Mouse (Mus musculus): ENCODE data around the gene Sult6b2. TPM values are rescaled to one million over a fixed set of nuclear protein-coding genes. Genes with fewer than 3 reads are reported as not detected.
A peak's percentile ranks its signal among the peaks of the same experiment; 100 is the strongest.

Gene Sult6b2
- polyA plus RNA-seq, 1 experiment from 2014 or later: not detected

- TF ChIP-seq EP300 (IDR thresholded peaks at IDR 0.05; ENCODE audit: low read depth): no peak
- no peak for TF ChIP-seq CTCF (IDR thresholded peaks at IDR 0.05; ENCODE audit: low read depth)
- H3K4me2 ChIP-seq (ENCODE audit: low read depth, low read length): peak overlapping the region; percentile 69
- H3K27me3 ChIP-seq (ENCODE audit: insufficient read depth, low read length): no peaks in the 10 kb centered on the region
- peaks cover 13% of the 10 kb centered on the region for H3K4me1 ChIP-seq (ENCODE audit: insufficient read depth)
- no peak overlapping the region for H3K4me3 ChIP-seq (ENCODE audit: low read depth, low read length)
- peaks cover 57% of the 10 kb centered on the region for H3K36me3 ChIP-seq (replicated peaks; ENCODE audit: insufficient read depth, low read length)
- no peak overlapping the region for H3K9ac ChIP-seq (replicated peaks)
- DNase-seq (no peak), ATAC-seq (no peak)
- H3K27ac ChIP-seq (ENCODE audit: low read depth): no peak overlapping the region
- 93% methylated on average over 2 of the region's 2 CpGs for WGBS (ENCODE audit: insufficient replicate concordance)
- H3K9me3 ChIP-seq (ENCODE audit: low read length): no peaks in the 10 kb centered on the region
Measured at GRCm38 (mm10) chr6:142759633-142760032, 44.7 kb downstream of the Sult6b2 start.

GRCm38 (mm10) chr6:142758562-142758961, 45.7 kb downstream of the Sult6b2 start:
- no peak for TF ChIP-seq CTCF (IDR thresholded peaks at IDR 0.05; ENCODE audit: low read depth)
- Histone ChIP-seq H3K4me1 (ENCODE audit: insufficient read depth) (peaks cover 13% of the 10 kb centered on the region), H3K36me3 (replicated peaks; ENCODE audit: insufficient read depth, low read length) (peaks cover 48% of the 10 kb centered on the region), H3K27ac (ENCODE audit: low read depth) (no peak overlapping the region), H3K4me3 (ENCODE audit: low read depth, low read length) (peak overlapping the region; percentile 70), H3K9ac (replicated peaks) (peak overlapping the region; percentile 81), H3K4me2 (ENCODE audit: low read depth, low read length) (peak overlapping the region; percentile 69), H3K27me3 (ENCODE audit: insufficient read depth, low read length) (no peaks in the 10 kb centered on the region), H3K9me3 (ENCODE audit: low read length) (no peaks in the 10 kb centered on the region)
- ATAC-seq (no peak), DNase-seq (no peak)
- WGBS (ENCODE audit: insufficient replicate concordance): 87% methylated on average over 6 of the region's 6 CpGs

- no peaks in the 10 kb centered on the region for H3K27me3 ChIP-seq (ENCODE audit: insufficient read depth, low read length)
- no peaks in the 10 kb centered on the region for H3K9me3 ChIP-seq (ENCODE audit: low read length)
- ATAC-seq (no peak), DNase-seq (no peak)
- peaks cover 13% of the 10 kb centered on the region for H3K4me1 ChIP-seq (ENCODE audit: insufficient read depth)
- H3K36me3 ChIP-seq (replicated peaks; ENCODE audit: insufficient read depth, low read length): peaks cover 44% of the 10 kb centered on the region
- H3K9ac ChIP-seq (replicated peaks): peak overlapping the region; percentile 81
- peak overlapping the region; percentile 69 for H3K4me2 ChIP-seq (ENCODE audit: low read depth, low read length)
- TF ChIP-seq CTCF (IDR thresholded peaks at IDR 0.05; ENCODE audit: low read depth): no peak
- TF ChIP-seq EP300 (IDR thresholded peaks at IDR 0.05; ENCODE audit: low read depth): no peak
- H3K4me3 ChIP-seq (ENCODE audit: low read depth, low read length): peak overlapping the region; percentile 70
- peak overlapping the region; percentile 94 for H3K27ac ChIP-seq (ENCODE audit: low read depth)
- 65% methylated on average over 6 of the region's 6 CpGs for WGBS (ENCODE audit: insufficient replicate concordance)
Measured at GRCm38 (mm10) chr6:142757976-142758375, 46.3 kb downstream of the Sult6b2 start.

- H3K9me3 ChIP-seq (ENCODE audit: low read length): no peaks in the 10 kb centered on the region
- ATAC-seq (peak; percentile 76), DNase-seq (no peak)
- 14% methylated on average over 10 of the region's 10 CpGs for WGBS (ENCODE audit: insufficient replicate concordance)
- no peaks in the 10 kb centered on the region for H3K27me3 ChIP-seq (ENCODE audit: insufficient read depth, low read length)
- H3K4me3 ChIP-seq (ENCODE audit: low read depth, low read length): peak overlapping the region; percentile 70
- H3K4me2 ChIP-seq (ENCODE audit: low read depth, low read length): peak overlapping the region; percentile 69
- H3K36me3 ChIP-seq (replicated peaks; ENCODE audit: insufficient read depth, low read length): peaks cover 44% of the 10 kb centered on the region
- TF ChIP-seq EP300 (IDR thresholded peaks at IDR 0.05; ENCODE audit: low read depth) (peak; percentile 98), CTCF (IDR thresholded peaks at IDR 0.05; ENCODE audit: low read depth) (no peak)
- peak overlapping the region; percentile 81 for H3K9ac ChIP-seq (replicated peaks)
- H3K27ac ChIP-seq (ENCODE audit: low read depth): peak overlapping the region; percentile 94
- peaks cover 13% of the 10 kb centered on the region for H3K4me1 ChIP-seq (ENCODE audit: insufficient read depth)
Measured at GRCm38 (mm10) chr6:142757334-142757965, 46.9 kb downstream of the Sult6b2 start.

- Histone ChIP-seq H3K9ac (replicated peaks) (peak within 1 kb of the TSS; percentile 81), H3K36me3 (replicated peaks; ENCODE audit: insufficient read depth, low read length) (peaks cover 37% of the 10 kb centered on the region), H3K4me1 (ENCODE audit: insufficient read depth) (peaks cover 17% of the 10 kb centered on the region), H3K27me3 (ENCODE audit: insufficient read depth, low read length) (no peaks in the 10 kb centered on the region), H3K4me2 (ENCODE audit: low read depth, low read length) (peak within 1 kb of the TSS; percentile 69), H3K27ac (ENCODE audit: low read depth) (peak within 1 kb of the TSS; percentile 94), H3K9me3 (ENCODE audit: low read length) (no peaks in the 10 kb centered on the region), H3K4me3 (ENCODE audit: low read depth, low read length) (peak within 1 kb of the TSS; percentile 70)
- ATAC-seq: peak; percentile 88
- peak; percentile 95 for DNase-seq
- TF ChIP-seq CTCF (IDR thresholded peaks at IDR 0.05; ENCODE audit: low read depth): no peak
- TF ChIP-seq EP300 (IDR thresholded peaks at IDR 0.05; ENCODE audit: low read depth): no peak
- under 1% methylated on average over 58 of the region's 68 CpGs for WGBS (ENCODE audit: insufficient replicate concordance)
Measured at GRCm38 (mm10) chr6:142756507-142757333, 47.6 kb downstream of the Sult6b2 start, which contains the start of gene Cmas. Gene Cmas (plus strand): TSS chr6:142756686.
